Mouse (Mus musculus) NIH3T3 (cell line): ENCODE measurements around the gene Nyx.

ENCODE experiments used
- DNase-seq: peaks from one replicate; pipeline ENCODE4 v3.0.0-alpha.2; 2012; ENCODE audit warnings: low read depth

Gene Nyx

GRCm38 (mm10) chrX:13492922-13493321, 27.0 kb downstream of the Nyx start:
- DNase-seq, result no peak

- no peak for DNase-seq
Observed at GRCm38 (mm10) chrX:13494892-13495703, 29.2 kb downstream of the Nyx start.

- DNase-seq, result no peak
Observed at GRCm38 (mm10) chrX:13500284-13500683, 34.4 kb downstream of the Nyx start.

- no peak for DNase-seq
Observed at GRCm38 (mm10) chrX:13502862-13503375, 37.0 kb downstream of the Nyx start.

GRCm38 (mm10) chrX:13504389-13504788, 38.5 kb downstream of the Nyx start:
- no peak for DNase-seq

GRCm38 (mm10) chrX:13506376-13506775, 40.5 kb downstream of the Nyx start:
- DNase-seq, result no peak

GRCm38 (mm10) chrX:13513127-13513526, 47.2 kb downstream of the Nyx start:
- peak; percentile 18 for DNase-seq

GRCm38 (mm10) chrX:13513864-13514263, 48.0 kb downstream of the Nyx start:
- no peak for DNase-seq

GRCm38 (mm10) chrX:13516451-13516850, 50.5 kb downstream of the Nyx start:
- no peak for DNase-seq

- DNase-seq, result no peak
Observed at GRCm38 (mm10) chrX:13518019-13518418, 52.1 kb downstream of the Nyx start.

GRCm38 (mm10) chrX:13518781-13519407, 53.0 kb downstream of the Nyx start:
- DNase-seq, result no peak

- DNase-seq, result no peak
Observed at GRCm38 (mm10) chrX:13519408-13519783, 53.5 kb downstream of the Nyx start.

GRCm38 (mm10) chrX:13520566-13520965, 54.7 kb downstream of the Nyx start:
- DNase-seq, result no peak

GRCm38 (mm10) chrX:13521288-13521687, 55.4 kb downstream of the Nyx start:
- no peak for DNase-seq
